Mouse (Mus musculus) natural killer cell, adult 2 months (primary cell): ENCODE measurements at regions not wholly inside any gene's neighbourhood (a gene's known extent, or its start where the extent isn't known, plus 50 kb on each side); places are given as distances from the start of the nearest gene placed in this dataset.

Experiments used
- DNase-seq, 2 experiments: peaks; one replicate each; pipeline ENCODE4 v3.0.0; 2022; ENCODE audit warnings: low spot score in 2 of 2

DNA sequence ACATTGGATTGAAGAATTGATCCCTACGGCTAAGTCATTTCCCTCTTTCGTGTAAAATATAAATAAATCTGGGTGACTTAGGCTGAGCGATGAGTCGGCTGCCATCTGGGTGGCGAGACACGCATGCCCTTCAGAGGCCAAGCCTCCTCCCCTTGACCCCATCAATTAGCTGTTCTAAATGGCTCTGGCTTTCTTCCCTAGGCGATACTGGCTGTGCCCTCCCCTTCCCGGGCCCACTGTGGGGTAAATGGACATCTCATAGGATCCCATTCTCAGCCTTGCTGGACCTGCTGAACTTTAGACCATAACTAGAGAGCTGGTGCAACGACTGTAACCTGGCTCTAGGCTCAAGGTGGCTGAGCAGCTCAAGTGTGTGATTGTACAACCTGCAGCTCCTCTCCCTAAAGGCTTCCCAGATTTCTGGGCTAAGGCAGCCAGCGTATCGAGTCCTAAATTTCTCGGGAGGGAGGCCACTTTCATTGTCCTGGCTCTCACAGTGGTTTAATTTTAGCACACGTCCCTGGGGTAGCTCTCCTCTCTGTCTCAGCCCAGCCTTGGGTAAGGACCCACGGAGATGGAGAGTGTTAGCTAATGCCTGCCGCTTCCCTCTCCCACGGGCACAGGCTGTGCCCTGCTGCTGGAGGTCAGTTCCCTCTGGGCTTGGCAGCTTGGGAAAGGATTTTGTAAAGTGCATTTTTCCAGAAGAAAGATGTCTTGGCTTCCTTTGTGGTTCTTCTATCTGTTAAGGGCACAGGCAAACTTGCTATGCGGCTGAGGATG, 80.7 kb upstream of the Zc3h12a start:
- DNase-seq = no peak

DNA sequence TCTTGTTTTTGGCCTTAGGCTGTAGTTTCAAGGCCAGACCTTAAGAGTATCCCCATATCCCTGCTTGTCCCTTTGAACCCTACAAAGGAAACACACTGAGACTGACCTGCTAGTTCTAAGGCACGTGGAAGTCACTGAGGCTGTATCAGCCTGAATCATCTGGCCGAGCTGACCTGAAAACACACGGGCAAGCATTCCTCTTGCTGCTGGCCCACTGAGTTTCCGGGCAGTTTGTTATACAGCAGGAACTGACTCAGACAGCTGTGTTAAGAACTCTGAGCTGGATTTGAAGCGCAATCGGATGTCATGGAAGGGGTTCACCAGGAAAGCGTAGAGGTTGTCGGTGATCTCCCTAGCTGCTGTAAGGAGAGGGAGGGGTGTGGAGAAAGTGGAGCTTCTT, 75.9 kb upstream of the Zc3h12a start:
- DNase-seq = no peak

DNA sequence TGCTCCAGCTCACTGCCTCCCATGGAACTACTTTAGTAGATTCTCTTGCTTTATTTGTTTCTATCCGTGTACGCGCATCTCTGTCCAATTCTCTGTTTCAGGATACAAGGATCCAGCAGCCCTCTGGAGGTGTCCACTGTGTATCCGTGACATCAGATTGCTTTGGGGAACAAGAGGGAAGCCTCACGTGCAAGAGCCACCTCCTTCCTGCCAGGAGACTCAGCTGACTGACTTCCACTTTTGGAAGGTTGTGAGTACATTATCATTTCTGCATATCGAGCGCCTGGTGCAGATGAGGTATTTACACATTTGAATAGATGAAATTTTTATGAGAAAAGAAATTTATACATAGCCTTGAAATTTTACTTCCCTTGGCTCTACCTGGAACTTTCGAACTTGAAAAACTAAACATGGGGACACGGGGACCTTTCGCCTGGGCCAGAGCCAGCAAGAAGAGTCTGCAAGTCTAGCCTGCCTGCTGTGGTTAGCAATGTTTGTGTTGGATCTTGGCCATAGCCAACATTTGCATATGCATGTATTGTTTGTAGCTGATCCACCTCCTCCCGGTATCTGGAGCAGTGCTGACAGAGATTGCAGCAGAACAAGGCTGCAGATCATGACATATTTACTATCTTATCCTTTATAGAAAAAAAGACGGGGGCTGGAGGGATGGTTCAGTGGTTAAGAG, 74.1 kb upstream of the Zc3h12a start:
- no peak for DNase-seq

DNA sequence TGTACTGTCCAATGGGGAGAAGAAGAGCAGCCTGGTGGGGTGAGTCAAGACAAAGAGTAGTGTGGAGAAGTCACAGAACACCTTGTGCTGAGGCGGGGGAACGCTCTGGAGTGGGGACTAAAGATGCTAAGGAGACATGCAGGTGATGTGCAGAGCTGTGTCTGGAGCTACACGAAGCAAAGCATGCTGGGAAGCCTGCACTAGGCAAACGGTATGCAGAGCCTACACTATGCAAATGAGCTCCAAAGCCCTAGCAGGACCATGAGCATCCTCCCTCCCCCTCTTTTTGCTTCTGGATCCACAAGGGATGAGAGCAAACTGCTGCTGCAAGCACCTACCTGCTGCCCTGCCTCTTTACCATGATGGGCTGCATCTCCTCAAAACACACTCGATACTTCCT, 73.1 kb upstream of the Zc3h12a start:
- DNase-seq = no peak

DNA sequence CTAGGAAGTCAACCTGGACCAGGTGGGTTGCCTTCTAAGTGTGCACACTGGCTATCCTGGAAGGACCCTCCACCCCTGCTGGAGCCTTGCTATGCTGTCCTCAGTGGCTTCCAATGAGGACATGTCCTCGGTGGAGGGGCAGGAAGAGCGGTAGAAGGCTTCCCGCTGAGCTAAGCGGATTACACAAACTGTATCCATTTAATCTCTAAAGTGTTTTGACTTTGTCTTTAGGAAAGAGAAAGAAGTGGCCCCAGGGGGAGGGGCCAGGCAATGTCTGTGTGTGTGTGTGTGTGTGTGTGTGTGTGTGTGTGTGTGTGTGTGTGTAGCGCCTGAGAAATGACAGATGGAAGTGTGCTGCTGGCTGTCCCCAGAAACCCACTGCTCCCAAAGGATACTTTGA, 71.6 kb upstream of the Zc3h12a start:
- DNase-seq = no peak

DNA sequence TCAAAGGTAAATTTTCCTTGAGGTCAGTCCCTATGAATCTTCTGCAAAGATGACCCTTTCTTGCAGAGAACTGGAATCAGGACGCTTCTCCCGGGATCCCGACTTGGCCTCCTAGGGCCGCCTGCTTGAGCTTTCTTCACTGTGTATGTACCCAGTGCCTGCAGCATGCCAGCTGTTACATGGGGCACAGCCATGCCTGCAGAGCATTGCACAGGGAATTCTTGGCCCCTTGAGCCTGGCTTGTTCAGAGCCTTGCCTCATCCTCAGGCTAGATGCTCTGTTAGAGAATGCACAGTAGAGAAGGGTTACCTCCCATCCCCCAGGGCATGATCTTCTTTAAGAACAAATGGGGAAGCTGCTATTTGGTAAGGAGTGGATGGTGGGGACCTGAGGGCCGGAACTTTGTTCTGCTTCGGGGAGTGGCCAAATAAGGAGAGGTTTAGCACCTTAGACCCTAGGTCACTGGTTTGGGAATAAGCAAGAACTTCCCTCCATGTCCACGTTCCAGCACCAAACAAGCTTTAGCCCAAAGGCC, 68.3 kb upstream of the Zc3h12a start:
- DNase-seq = no peak

DNA sequence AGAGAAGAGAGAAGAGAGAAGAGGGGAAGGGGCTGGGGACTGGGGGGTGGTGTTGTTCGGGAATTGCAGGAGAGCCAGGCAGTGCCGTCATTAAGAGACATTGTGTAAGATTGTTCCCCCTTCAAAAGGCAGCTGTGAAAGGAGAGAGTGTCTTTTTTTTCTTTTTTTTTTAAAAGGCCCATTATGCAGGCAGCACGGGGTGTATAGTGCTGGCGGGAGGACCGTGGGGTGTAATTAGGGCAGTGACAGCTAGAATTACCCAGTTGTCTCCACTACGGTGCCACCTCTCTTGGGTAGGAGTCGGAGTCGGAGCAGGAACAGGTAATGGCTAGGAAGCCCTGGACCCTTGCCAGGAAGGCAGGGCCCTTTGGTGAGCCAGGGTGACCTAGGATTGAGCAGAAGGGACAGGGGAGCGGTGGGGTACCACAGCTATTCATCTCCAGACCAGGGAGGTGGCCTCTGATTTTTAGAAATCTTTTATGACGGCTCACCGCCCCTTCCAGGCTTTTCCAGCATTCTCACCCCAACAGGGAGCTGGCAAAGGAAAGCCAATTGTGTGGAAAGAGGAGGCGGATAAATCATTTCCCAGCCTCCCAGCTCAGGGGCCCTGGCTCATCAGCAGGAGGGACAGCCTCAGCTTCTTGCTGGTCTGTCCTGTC, 67.2 kb upstream of the Zc3h12a start:
- no peak for DNase-seq

GRCm38 (mm10) chr4:125194298-125194697, 66.7 kb upstream of the Zc3h12a start:
- no peak for DNase-seq

- DNase-seq = no peak
Observed at GRCm38 (mm10) chr4:125191680-125192079, 64.0 kb upstream of the Zc3h12a start.

- no peak for DNase-seq
Observed at GRCm38 (mm10) chr4:125191010-125191409, 63.4 kb upstream of the Zc3h12a start.

- no peak for DNase-seq
Observed at GRCm38 (mm10) chr4:125189971-125190370, 62.3 kb upstream of the Zc3h12a start.

GRCm38 (mm10) chr4:125186246-125186645, 58.6 kb upstream of the Zc3h12a start:
- DNase-seq = no peak

DNA sequence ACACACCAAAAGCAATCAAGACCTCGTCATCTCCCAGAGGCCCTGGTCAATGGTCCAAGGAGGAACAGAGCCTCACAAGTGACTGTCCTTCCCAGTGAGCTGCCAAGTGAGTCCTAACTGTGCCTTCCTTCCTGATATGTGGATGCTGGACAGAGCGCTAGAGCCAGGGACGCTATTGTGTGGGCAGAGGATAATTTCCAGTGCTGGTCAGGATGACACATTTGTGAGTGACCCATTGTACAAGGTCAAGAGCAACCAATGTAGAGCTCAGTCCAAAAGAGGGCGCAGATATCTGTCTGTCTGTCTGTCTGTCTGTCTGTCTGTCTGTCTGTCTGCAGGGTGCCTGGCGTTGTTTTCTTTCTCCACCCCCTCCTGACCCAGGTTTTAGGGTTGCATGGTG, 57.4 kb upstream of the Zc3h12a start:
- DNase-seq = no peak

GRCm38 (mm10) chr4:125180947-125181346, 53.3 kb upstream of the Zc3h12a start:
- DNase-seq = no peak

DNA sequence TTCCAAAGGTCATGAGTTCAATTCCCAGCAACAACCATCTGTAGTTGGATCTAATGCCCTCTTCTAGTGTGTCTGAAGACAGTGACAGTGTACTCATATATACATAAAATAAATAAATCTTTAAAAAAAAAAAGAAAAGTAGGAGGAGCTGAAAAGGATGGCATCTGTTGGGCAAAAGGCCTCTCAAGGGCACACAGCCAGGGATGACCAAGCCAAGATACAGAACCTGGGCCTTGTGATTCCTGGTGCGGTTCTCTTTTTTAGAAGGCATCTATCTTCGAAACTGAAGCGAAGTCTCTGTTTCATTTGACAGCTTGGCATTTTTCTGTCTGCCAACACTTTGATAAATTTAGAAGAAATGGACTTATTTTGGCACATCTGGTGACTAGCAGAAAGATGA, 50.9 kb upstream of the Zc3h12a start:
- DNase-seq = no peak

GRCm38 (mm10) chr4:125177666-125178065, 50.0 kb upstream of the Zc3h12a start:
- DNase-seq = peak; percentile 5 to 44
